Comparison of ENCODE assay signal across 37 mouse cellular contexts in genomic region chr1:39824240-39824639, GRCm38 (mm10). TPM values are rescaled to one million over a fixed set of nuclear protein-coding genes. Genes with fewer than 3 reads are reported as not detected.
"Had no signal": no experiment of that assay in that cellular context is flagged by ENCODE, and none has a peak within 500 bp of the region (broad histone marks: within the 10 kb centered on the region; RNA-seq: fewer than 3 reads in every experiment).

No protein-coding gene starts in this region.

- H3K9ac ChIP-seq: limb, embryonic 12.5 days; limb, embryonic 13.5 days; limb, embryonic 15.5 days; liver, embryonic 12.5 days; liver, embryonic 13.5 days; liver, embryonic 14.5 days; liver, embryonic 15.5 days; liver, postnatal 0 days; lung, embryonic 14.5 days; lung, embryonic 15.5 days; midbrain, embryonic 12.5 days; midbrain, embryonic 13.5 days; midbrain, embryonic 15.5 days; neural tube, embryonic 12.5 days had no signal

- H3K27me3 ChIP-seq: limb, embryonic 12.5 days; limb, embryonic 13.5 days; limb, embryonic 15.5 days; liver, embryonic 12.5 days; liver, embryonic 13.5 days; liver, embryonic 15.5 days; lung, embryonic 15.5 days; midbrain, embryonic 12.5 days; midbrain, embryonic 13.5 days; midbrain, embryonic 15.5 days; neural tube, embryonic 12.5 days had no signal

- H3K4me2 ChIP-seq: limb, embryonic 12.5 days; limb, embryonic 13.5 days; limb, embryonic 15.5 days; liver, embryonic 11.5 days; liver, embryonic 12.5 days; liver, embryonic 13.5 days; liver, embryonic 15.5 days; lung, embryonic 14.5 days; lung, embryonic 15.5 days; midbrain, embryonic 12.5 days; midbrain, embryonic 13.5 days; midbrain, embryonic 15.5 days; neural tube, embryonic 12.5 days had no signal

- ATAC-seq: liver, embryonic 12.5 days; liver, postnatal 0 days; lung, postnatal 0 days; midbrain, embryonic 13.5 days; midbrain, embryonic 15.5 days; midbrain, embryonic 16.5 days had no signal

- H3K4me3 ChIP-seq: limb, embryonic 10.5 days; limb, embryonic 12.5 days; limb, embryonic 13.5 days; limb, embryonic 15.5 days; liver, embryonic 12.5 days; liver, embryonic 13.5 days; liver, embryonic 15.5 days; lung, embryonic 15.5 days; megakaryocyte, embryonic 14.5 days; midbrain, embryonic 10.5 days; midbrain, embryonic 12.5 days; midbrain, embryonic 13.5 days; midbrain, embryonic 15.5 days; myocyte; neural tube, embryonic 12.5 days had no signal

- H3K36me3 ChIP-seq: limb, embryonic 10.5 days; limb, embryonic 12.5 days; limb, embryonic 13.5 days; limb, embryonic 15.5 days; liver, embryonic 12.5 days; liver, embryonic 13.5 days; liver, embryonic 15.5 days; lung, embryonic 15.5 days; midbrain, embryonic 10.5 days; midbrain, embryonic 12.5 days; midbrain, embryonic 13.5 days; midbrain, embryonic 15.5 days; neural tube, embryonic 12.5 days had no signal

- H3K9me3 ChIP-seq: limb, embryonic 10.5 days; limb, embryonic 12.5 days; limb, embryonic 13.5 days; limb, embryonic 15.5 days; liver, embryonic 12.5 days; liver, embryonic 13.5 days; liver, embryonic 15.5 days; lung, embryonic 15.5 days; megakaryocyte, embryonic 14.5 days; midbrain, embryonic 10.5 days; midbrain, embryonic 12.5 days; midbrain, embryonic 13.5 days; midbrain, embryonic 15.5 days; neural tube, embryonic 12.5 days had no signal

- H3K4me1 ChIP-seq: limb, embryonic 10.5 days; limb, embryonic 13.5 days; limb, embryonic 15.5 days; liver, embryonic 12.5 days; liver, embryonic 13.5 days; liver, embryonic 15.5 days; lung, embryonic 15.5 days; midbrain, embryonic 13.5 days; midbrain, embryonic 15.5 days had no signal

- DNase-seq: left cerebral cortex, postnatal 4 days; liver; liver, embryonic 13.5 days; liver, postnatal 0 days; lung, adult 18-20 months; lung, adult 2 months; lung, embryonic 14.5 days; lung, postnatal 10 days; lung, postnatal 14 days; lung, postnatal 36 days; lung, postnatal 4 days had no signal

- H3K27ac ChIP-seq: limb, embryonic 10.5 days; limb, embryonic 12.5 days; limb, embryonic 13.5 days; limb, embryonic 15.5 days; liver, embryonic 12.5 days; liver, embryonic 13.5 days; liver, embryonic 14.5 days; liver, embryonic 15.5 days; lung, embryonic 15.5 days; macrophage; midbrain, embryonic 10.5 days; midbrain, embryonic 12.5 days; midbrain, embryonic 13.5 days; midbrain, embryonic 15.5 days; neural tube, embryonic 12.5 days had no signal

RNA-seq across cellular contexts. Expression of gene Gm3646, which starts 19.1 kb away (rescaled TPM):
- polyA plus RNA-seq: limb, embryonic 10.5 days; limb, embryonic 11.5 days; limb, embryonic 12.5 days; limb, embryonic 13.5 days; limb, embryonic 14.5 days; limb, embryonic 15.5 days; liver, adult 2 months; liver, embryonic 11.5 days; liver, embryonic 12.5 days; liver, embryonic 13.5 days; liver, embryonic 14.5 days; liver, embryonic 15.5 days; liver, embryonic 16.5 days; liver, postnatal 0 days; lung, adult 2 months; lung, embryonic 14.5 days; lung, embryonic 15.5 days; lung, embryonic 16.5 days; lung, postnatal 0 days; macrophage; midbrain, embryonic 10.5 days; midbrain, embryonic 12.5 days; midbrain, embryonic 13.5 days; midbrain, embryonic 15.5 days; midbrain, embryonic 16.5 days; midbrain, postnatal 0 days; neural tube, embryonic 11.5 days; neural tube, embryonic 12.5 days had no signal
